Mouse (Mus musculus): ENCODE measurements around the gene Sft2d2. TPM values are rescaled to one million over a fixed set of nuclear protein-coding genes. Genes with fewer than 3 reads are reported as not detected.

The Sft2d2 gene
- polyA plus RNA-seq, 1 experiment: 6.9 TPM

- TF ChIP-seq MYOG (IDR thresholded peaks at IDR 0.05; ENCODE audit: control insufficient read depth, extremely low read depth, insufficient read length) (no peak), MYOD1 (IDR thresholded peaks at IDR 0.05; ENCODE audit: control insufficient read depth, insufficient read length, low read depth) (no peak), CTCF (IDR thresholded peaks at IDR 0.05; ENCODE audit: control insufficient read depth, insufficient read depth, insufficient read length) (no peak), CEBPB (IDR thresholded peaks at IDR 0.05; ENCODE audit: low read depth) (no peak), MAX (IDR thresholded peaks at IDR 0.05) (no peak), USF1 (IDR thresholded peaks at IDR 0.05; ENCODE audit: low read depth) (no peak), FOSL1 (IDR thresholded peaks at IDR 0.05; ENCODE audit: insufficient read depth, low read length, poor library complexity, severe bottlenecking) (no peak)
- peaks cover 66% of the 10 kb centered on the region for H3K79me3 ChIP-seq (ENCODE audit: low read depth)
- H3K79me2 ChIP-seq (ENCODE audit: control insufficient read depth, insufficient read depth): peaks cover 69% of the 10 kb centered on the region
- H3K4me3 ChIP-seq (ENCODE audit: insufficient read depth, poor library complexity, severe bottlenecking): no peak overlapping the region
- H3K36me3 ChIP-seq (ENCODE audit: control insufficient read depth, insufficient read depth): peaks cover 20% of the 10 kb centered on the region
- no peak overlapping the region for H3ac ChIP-seq (ENCODE audit: control insufficient read depth, insufficient read length, low read depth)
- H3K27me3 ChIP-seq (ENCODE audit: control insufficient read depth, insufficient read depth, insufficient read length): no peaks in the 10 kb centered on the region
Observed at GRCm38 (mm10) chr1:165229577-165229976, 35.3 kb upstream of the Sft2d2 start.

GRCm38 (mm10) chr1:165217023-165217589 is 22.9 kb upstream of the Sft2d2 start:
- Histone ChIP-seq H3K4me3 (ENCODE audit: insufficient read depth, poor library complexity, severe bottlenecking) (no peak overlapping the region), H3ac (ENCODE audit: control insufficient read depth, insufficient read length, low read depth) (no peak overlapping the region), H3K36me3 (ENCODE audit: control insufficient read depth, insufficient read depth) (peaks cover 84% of the 10 kb centered on the region), H3K79me2 (ENCODE audit: control insufficient read depth, insufficient read depth) (no peaks in the 10 kb centered on the region), H3K27me3 (ENCODE audit: control insufficient read depth, insufficient read depth, insufficient read length) (no peaks in the 10 kb centered on the region), H3K79me3 (ENCODE audit: low read depth) (peaks cover 2% of the 10 kb centered on the region)
- no peak for TF ChIP-seq FOSL1 (IDR thresholded peaks at IDR 0.05; ENCODE audit: insufficient read depth, low read length, poor library complexity, severe bottlenecking)
- no peak for TF ChIP-seq MYOG (IDR thresholded peaks at IDR 0.05; ENCODE audit: control insufficient read depth, extremely low read depth, insufficient read length)
- TF ChIP-seq USF1 (IDR thresholded peaks at IDR 0.05; ENCODE audit: low read depth): no peak
- TF ChIP-seq MYOD1 (IDR thresholded peaks at IDR 0.05; ENCODE audit: control insufficient read depth, insufficient read length, low read depth): no peak
- no peak for TF ChIP-seq MAX (IDR thresholded peaks at IDR 0.05)

- H3K27me3 ChIP-seq (ENCODE audit: control insufficient read depth, insufficient read depth, insufficient read length): no peaks in the 10 kb centered on the region
- H3K36me3 ChIP-seq (ENCODE audit: control insufficient read depth, insufficient read depth): peaks cover 71% of the 10 kb centered on the region
- H3K79me3 ChIP-seq (ENCODE audit: low read depth): no peaks in the 10 kb centered on the region
- no peak overlapping the region for H3K4me3 ChIP-seq (ENCODE audit: insufficient read depth, poor library complexity, severe bottlenecking)
- TF ChIP-seq USF1 (IDR thresholded peaks at IDR 0.05; ENCODE audit: low read depth) (no peak), MYOG (IDR thresholded peaks at IDR 0.05; ENCODE audit: control insufficient read depth, extremely low read depth, insufficient read length) (no peak), FOSL1 (IDR thresholded peaks at IDR 0.05; ENCODE audit: insufficient read depth, low read length, poor library complexity, severe bottlenecking) (no peak), MYOD1 (IDR thresholded peaks at IDR 0.05; ENCODE audit: control insufficient read depth, insufficient read length, low read depth) (no peak), CTCF (IDR thresholded peaks at IDR 0.05; ENCODE audit: control insufficient read depth, insufficient read depth, insufficient read length) (no peak), CEBPB (IDR thresholded peaks at IDR 0.05; ENCODE audit: low read depth) (no peak), MAX (IDR thresholded peaks at IDR 0.05) (no peak)
- H3K79me2 ChIP-seq (ENCODE audit: control insufficient read depth, insufficient read depth): no peaks in the 10 kb centered on the region
- H3ac ChIP-seq (ENCODE audit: control insufficient read depth, insufficient read length, low read depth): no peak overlapping the region
Observed at GRCm38 (mm10) chr1:165215831-165216230, 21.6 kb upstream of the Sft2d2 start.

- no peak overlapping the region for H3K4me3 ChIP-seq (ENCODE audit: insufficient read depth, poor library complexity, severe bottlenecking)
- no peaks in the 10 kb centered on the region for H3K79me3 ChIP-seq (ENCODE audit: low read depth)
Observed at GRCm38 (mm10) chr1:165205591-165205990, 11.4 kb upstream of the Sft2d2 start.

GRCm38 (mm10) chr1:165203488-165204035 is 9.3 kb upstream of the Sft2d2 start:
- H3K4me3 ChIP-seq (ENCODE audit: insufficient read depth, poor library complexity, severe bottlenecking): no peak overlapping the region
- H3K79me3 ChIP-seq (ENCODE audit: low read depth): no peaks in the 10 kb centered on the region
- H3K36me3 ChIP-seq (ENCODE audit: control insufficient read depth, insufficient read depth): no peaks in the 10 kb centered on the region
- H3K27me3 ChIP-seq (ENCODE audit: control insufficient read depth, insufficient read depth, insufficient read length): no peaks in the 10 kb centered on the region
- TF ChIP-seq CTCF (IDR thresholded peaks at IDR 0.05; ENCODE audit: control insufficient read depth, insufficient read depth, insufficient read length) (no peak), MYOD1 (IDR thresholded peaks at IDR 0.05; ENCODE audit: control insufficient read depth, insufficient read length, low read depth) (no peak), MAX (IDR thresholded peaks at IDR 0.05) (no peak), FOSL1 (IDR thresholded peaks at IDR 0.05; ENCODE audit: insufficient read depth, low read length, poor library complexity, severe bottlenecking) (no peak), MYOG (IDR thresholded peaks at IDR 0.05; ENCODE audit: control insufficient read depth, extremely low read depth, insufficient read length) (no peak), USF1 (IDR thresholded peaks at IDR 0.05; ENCODE audit: low read depth) (no peak), CEBPB (IDR thresholded peaks at IDR 0.05; ENCODE audit: low read depth) (no peak)
- H3ac ChIP-seq (ENCODE audit: control insufficient read depth, insufficient read length, low read depth): no peak overlapping the region
- no peaks in the 10 kb centered on the region for H3K79me2 ChIP-seq (ENCODE audit: control insufficient read depth, insufficient read depth)

More at GRCm38 (mm10) chr1:165205591-165205990, 11.4 kb upstream of the Sft2d2 start:
- Histone ChIP-seq H3K79me2 (ENCODE audit: control insufficient read depth, insufficient read depth) (no peaks in the 10 kb centered on the region), H3ac (ENCODE audit: control insufficient read depth, insufficient read length, low read depth) (no peak overlapping the region), H3K36me3 (ENCODE audit: control insufficient read depth, insufficient read depth) (no peaks in the 10 kb centered on the region), H3K27me3 (ENCODE audit: control insufficient read depth, insufficient read depth, insufficient read length) (no peaks in the 10 kb centered on the region)
- TF ChIP-seq MYOG (IDR thresholded peaks at IDR 0.05; ENCODE audit: control insufficient read depth, extremely low read depth, insufficient read length): no peak
- no peak for TF ChIP-seq CTCF (IDR thresholded peaks at IDR 0.05; ENCODE audit: control insufficient read depth, insufficient read depth, insufficient read length)
- TF ChIP-seq MYOD1 (IDR thresholded peaks at IDR 0.05; ENCODE audit: control insufficient read depth, insufficient read length, low read depth): no peak
- no peak for TF ChIP-seq USF1 (IDR thresholded peaks at IDR 0.05; ENCODE audit: low read depth)
- no peak for TF ChIP-seq FOSL1 (IDR thresholded peaks at IDR 0.05; ENCODE audit: insufficient read depth, low read length, poor library complexity, severe bottlenecking)
- TF ChIP-seq CEBPB (IDR thresholded peaks at IDR 0.05; ENCODE audit: low read depth): no peak
- no peak for TF ChIP-seq MAX (IDR thresholded peaks at IDR 0.05)

Data from C2C12 (cell line).